Comparison of ENCODE assay signal across 22 mouse cellular contexts in genomic region chr5:24639081-24639480, GRCm38 (mm10). TPM values are rescaled to one million over a fixed set of nuclear protein-coding genes. Genes with fewer than 3 reads are reported as not detected.
DNase-seq lines count a peak whose midpoint lies in the region; ATAC-seq lines count a peak whose summit lies in the region.
"Had no signal": no experiment of that assay in that cellular context is flagged by ENCODE, and none has a peak within 500 bp of the region (broad histone marks: within the 10 kb centered on the region; RNA-seq: fewer than 3 reads in every experiment).

No protein-coding gene starts in this region.

- ATAC-seq in limb, embryonic 12.5 days (ENCODE audit: insufficient number of reproducible peaks, insufficient read depth, low FRiP score, low TSS enrichment, low read depth), result no peak
- ATAC-seq in forebrain, embryonic 16.5 days, result peak; percentile 71
- ATAC-seq in inflammation-experienced regulatory T-cells, adult 6 months, result no peak
- ATAC-seq: intestine, postnatal 0 days had no signal

- no peaks in the 10 kb centered on the region for H3K27me3 ChIP-seq in limb, embryonic 12.5 days
- no peaks in the 10 kb centered on the region for H3K27me3 ChIP-seq in limb, embryonic 10.5 days (ENCODE audit: low read depth, poor library complexity, severe bottlenecking)
- no peaks in the 10 kb centered on the region for H3K27me3 ChIP-seq in forebrain, embryonic 16.5 days (replicated peaks; ENCODE audit: control insufficient read depth, insufficient read depth, low read length)
- H3K27me3 ChIP-seq: embryonic facial prominence, embryonic 13.5 days; hindbrain, embryonic 13.5 days; stomach, embryonic 15.5 days had no signal

- H3K4me3 ChIP-seq in limb, embryonic 12.5 days (replicated peaks), result no peak overlapping the region
- no peak overlapping the region for H3K4me3 ChIP-seq in limb, embryonic 10.5 days
- no peak overlapping the region for H3K4me3 ChIP-seq in forebrain, embryonic 16.5 days (replicated peaks; ENCODE audit: low read length)
- H3K4me3 ChIP-seq: embryonic facial prominence, embryonic 13.5 days; heart, embryonic 10.5 days; hindbrain, embryonic 13.5 days; stomach, embryonic 15.5 days had no signal

- no peaks in the 10 kb centered on the region for H3K4me1 ChIP-seq in limb, embryonic 12.5 days (replicated peaks)
- H3K4me1 ChIP-seq in limb, embryonic 10.5 days, result peaks cover 7% of the 10 kb centered on the region
- H3K4me1 ChIP-seq in forebrain, embryonic 16.5 days (replicated peaks; ENCODE audit: control insufficient read depth, insufficient read depth, low read length), result peaks cover 15% of the 10 kb centered on the region
- H3K4me1 ChIP-seq: embryonic facial prominence, embryonic 13.5 days; stomach, embryonic 15.5 days had no signal

- H3K9ac ChIP-seq in limb, embryonic 12.5 days (replicated peaks), result 0 out of 2 replicates have a peak overlapping the region, but pooled peaks have one; percentile 27
- H3K9ac ChIP-seq in forebrain, embryonic 16.5 days (replicated peaks; ENCODE audit: low read depth, low read length), result no peak overlapping the region
- H3K9ac ChIP-seq: embryonic facial prominence, embryonic 13.5 days; hindbrain, embryonic 13.5 days; stomach, embryonic 15.5 days had no signal

- no peaks in the 10 kb centered on the region for H3K9me3 ChIP-seq in limb, embryonic 12.5 days
- H3K9me3 ChIP-seq in limb, embryonic 10.5 days (replicated peaks), result no peaks in the 10 kb centered on the region
- no peaks in the 10 kb centered on the region for H3K9me3 ChIP-seq in forebrain, embryonic 16.5 days (ENCODE audit: control insufficient read depth, low read length)
- H3K9me3 ChIP-seq: embryonic facial prominence, embryonic 13.5 days; heart, embryonic 10.5 days; hindbrain, embryonic 13.5 days; stomach, embryonic 15.5 days had no signal

- no peaks in the 10 kb centered on the region for H3K36me3 ChIP-seq in limb, embryonic 12.5 days
- no peaks in the 10 kb centered on the region for H3K36me3 ChIP-seq in limb, embryonic 10.5 days
- H3K36me3 ChIP-seq in forebrain, embryonic 16.5 days (ENCODE audit: control insufficient read depth, insufficient read depth), result no peaks in the 10 kb centered on the region
- H3K36me3 ChIP-seq: embryonic facial prominence, embryonic 13.5 days; heart, embryonic 10.5 days; hindbrain, embryonic 13.5 days; stomach, embryonic 15.5 days had no signal

- H3K27ac ChIP-seq in limb, embryonic 12.5 days, result no peak overlapping the region
- H3K27ac ChIP-seq in limb, embryonic 10.5 days, result no peak overlapping the region
- peak overlapping the region; percentile 33 for H3K27ac ChIP-seq in forebrain, embryonic 16.5 days (ENCODE audit: low read length)
- H3K27ac ChIP-seq: embryonic facial prominence, embryonic 13.5 days; heart, embryonic 10.5 days; hindbrain, embryonic 13.5 days; stomach, embryonic 15.5 days had no signal

- DNase-seq in heart, adult 11 months, result peak; percentile 84
- no peak for DNase-seq in heart, adult 18-20 months
- DNase-seq in limb, embryonic 10.5 days (ENCODE audit: low spot score), result no peak
- no peak for DNase-seq in embryo, embryonic 9.5 days (ENCODE audit: extremely low spot score)
- DNase-seq: cerebellum, postnatal 10 days; gastrocnemius, postnatal 36 days; kidney, postnatal 10 days; left cerebral cortex, postnatal 4 days; lung, adult 18-20 months; lung, postnatal 36 days; retina, postnatal 1 day; thymus, adult 18-20 months; thymus, postnatal 4 days had no signal

- no peak overlapping the region for H3K4me2 ChIP-seq in limb, embryonic 12.5 days
- no peak overlapping the region; the same call in 1 of the 2 replicates for H3K4me2 ChIP-seq in forebrain, embryonic 16.5 days (ENCODE audit: low read length)
- H3K4me2 ChIP-seq: embryonic facial prominence, embryonic 13.5 days; hindbrain, embryonic 13.5 days; liver, embryonic 11.5 days; stomach, embryonic 15.5 days had no signal

- 74% methylated on average over 6 of the region's 6 CpGs for WGBS in limb, embryonic 12.5 days
- 85% methylated on average over 6 of the region's 6 CpGs for WGBS in limb, embryonic 10.5 days
- 60% methylated on average over 6 of the region's 6 CpGs for WGBS in forebrain, embryonic 16.5 days

RNA-seq across cellular contexts. Expression of gene Smarcd3, which starts 14.9 kb away (rescaled TPM):
- 10 to 100 TPM; 56.5 to 59.8 TPM for total RNA-seq in heart, adult 18-20 months (2021)
- polyA plus RNA-seq in limb, embryonic 12.5 days (2016; fragmentation: Nextera tagmentation; extraction: Ambion mirVana), result 68.5 and 72.6 TPM in 2 replicates
- polyA plus RNA-seq in limb, embryonic 10.5 days (2016; fragmentation: Nextera tagmentation; extraction: Ambion mirVana), result 21.5 and 34.3 TPM in 2 replicates
- polyA plus RNA-seq in forebrain, embryonic 16.5 days (2015; fragmentation: Nextera tagmentation; extraction: Ambion mirVana), result 156 and 181 TPM in 2 replicates
- 1 to 10 TPM in 1 of 3 experiments, under 1 TPM in 2; 0.50 to 1.9 (median 0.69) TPM for polyA plus RNA-seq in inflammation-experienced regulatory T-cells, adult 6 months (2017; shearing (Covaris generic))

RNA-seq across cellular contexts. Expression of gene Nub1, which starts 46.3 kb away (rescaled TPM):
- 10 to 100 TPM; 35.4 to 41.2 TPM for total RNA-seq in heart, adult 18-20 months (2021)
- 28.3 and 29.4 TPM in 2 replicates for polyA plus RNA-seq in limb, embryonic 12.5 days (2016; fragmentation: Nextera tagmentation; extraction: Ambion mirVana)
- 23.7 and 26.9 TPM in 2 replicates for polyA plus RNA-seq in limb, embryonic 10.5 days (2016; fragmentation: Nextera tagmentation; extraction: Ambion mirVana)
- polyA plus RNA-seq in forebrain, embryonic 16.5 days (2015; fragmentation: Nextera tagmentation; extraction: Ambion mirVana), result 70.0 and 71.2 TPM in 2 replicates
- polyA plus RNA-seq in inflammation-experienced regulatory T-cells, adult 6 months (2017; shearing (Covaris generic)), result 10 to 100 TPM; 63.3 to 79.7 (median 76.0) TPM

RNA-seq across cellular contexts. Expression of gene Chpf2, which starts 52.5 kb away (rescaled TPM):
- total RNA-seq in heart, adult 18-20 months (2021), result 1 to 10 TPM; 5.8 to 6.9 TPM
- polyA plus RNA-seq in limb, embryonic 12.5 days (2016; fragmentation: Nextera tagmentation; extraction: Ambion mirVana), result 20.1 and 24.0 TPM in 2 replicates
- 15.1 and 19.0 TPM in 2 replicates for polyA plus RNA-seq in limb, embryonic 10.5 days (2016; fragmentation: Nextera tagmentation; extraction: Ambion mirVana)
- polyA plus RNA-seq in forebrain, embryonic 16.5 days (2015; fragmentation: Nextera tagmentation; extraction: Ambion mirVana), result 20.5 and 20.8 TPM in 2 replicates
- polyA plus RNA-seq in inflammation-experienced regulatory T-cells, adult 6 months (2017; shearing (Covaris generic)), result 10 to 100 TPM in 2 of 3 experiments, 1 to 10 TPM in 1; 8.5 to 12.9 (median 10.0) TPM
